Mouse (Mus musculus) myocyte (in vitro differentiated cells): ENCODE measurements around the gene Eef2kmt.

ENCODE experiments used
- CEBPB ChIP-seq: IDR thresholded peaks from 2 replicates; pipeline ENCODE4 v1.6.1; 2011; ENCODE audit warnings: mild to moderate bottlenecking, moderate library complexity; ENCODE audit not compliant: poor library complexity, insufficient read depth, severe bottlenecking
- E2F4 ChIP-seq: IDR thresholded peaks from one replicate; pipeline ENCODE4 v1.6.1; 2011; ENCODE audit warnings: mild to moderate bottlenecking, control low read depth, moderate library complexity; ENCODE audit not compliant: insufficient read depth
- MAX ChIP-seq: IDR thresholded peaks from one replicate; pipeline ENCODE4 v1.6.1; 2011; ENCODE audit warnings: low read depth, mild to moderate bottlenecking, control low read depth
- MYOD1 ChIP-seq, 3 experiments: IDR thresholded peaks; one replicate each; pipeline ENCODE4 v1.6.1; 2011; ENCODE audit warnings: control low read depth in 2 of 3, low read depth in 2 of 3, mild to moderate bottlenecking in 2 of 3, moderate library complexity in 1 of 3; ENCODE audit not compliant: insufficient read length in 2 of 3, control insufficient read depth in 1 of 3
- MYOG ChIP-seq, 3 experiments: IDR thresholded peaks; one replicate each; pipeline ENCODE4 v1.6.1; 2011; ENCODE audit warnings: control low read depth in 2 of 3, low read depth in 2 of 3, mild to moderate bottlenecking in 2 of 3; ENCODE audit not compliant: insufficient read length in 2 of 3, control insufficient read depth in 1 of 3, insufficient read depth in 1 of 3
- POLR2A ChIP-seq: IDR thresholded peaks from one replicate; pipeline ENCODE4 v1.6.1; 2011; ENCODE audit warnings: low read depth, mild to moderate bottlenecking, control low read depth, moderate library complexity; ENCODE audit not compliant: insufficient read length
- POLR2AphosphoS2 ChIP-seq: IDR thresholded peaks from one replicate; pipeline ENCODE4 v1.6.1; 2011; ENCODE audit warnings: low read depth, control low read depth; ENCODE audit not compliant: insufficient read length
- SRF ChIP-seq: IDR thresholded peaks from one replicate; pipeline ENCODE4 v1.6.1; 2011; ENCODE audit warnings: low read depth; ENCODE audit not compliant: control insufficient read depth, insufficient read length
- TCF12 ChIP-seq: IDR thresholded peaks from one replicate; pipeline ENCODE4 v1.6.1; 2011; ENCODE audit warnings: mild to moderate bottlenecking, control low read depth; ENCODE audit not compliant: poor library complexity, insufficient read depth, severe bottlenecking
- TCF3 ChIP-seq: IDR thresholded peaks from one replicate; pipeline ENCODE4 v1.6.1; 2011; ENCODE audit warnings: low read depth, control low read depth; ENCODE audit not compliant: insufficient read length
- USF1 ChIP-seq: IDR thresholded peaks from one replicate; pipeline ENCODE4 v1.6.1; 2011; ENCODE audit warnings: low read depth, mild to moderate bottlenecking, control low read depth, moderate library complexity

- TF ChIP-seq POLR2AphosphoS2 (no peak), POLR2A (no peak), MYOG (IDR thresholded peaks at IDR 0.05; ENCODE audit: control insufficient read depth in 1 of 3, insufficient read depth in 1 of 3, insufficient read length in 2 of 3, low read depth in 2 of 3) (no peak), E2F4 (no peak), TCF3 (no peak), MYOD1 (IDR thresholded peaks at IDR 0.05; ENCODE audit: control insufficient read depth in 1 of 3, insufficient read length in 2 of 3, low read depth in 2 of 3) (no peak), USF1 (no peak), CEBPB (no peak), SRF (no peak), MAX (no peak), TCF12 (no peak)
Measured at GRCm38 (mm10) chr16:5195080-5195479, 60.7 kb downstream of the Eef2kmt start.
